Mouse (Mus musculus) cerebellum, adult 8-10 months (tissue): Measurements from ENCODE around the gene 3110070M22Rik.
"Not testable (repeated sequence)": the region's sequence is repeated elsewhere in the genome, so short reads cannot be mapped to it uniquely, and the experiment has no call there.

Source experiments
- DNase-seq: peaks from one replicate; pipeline ENCODE4 v3.0.0; 2022

The 3110070M22Rik gene

DNA sequence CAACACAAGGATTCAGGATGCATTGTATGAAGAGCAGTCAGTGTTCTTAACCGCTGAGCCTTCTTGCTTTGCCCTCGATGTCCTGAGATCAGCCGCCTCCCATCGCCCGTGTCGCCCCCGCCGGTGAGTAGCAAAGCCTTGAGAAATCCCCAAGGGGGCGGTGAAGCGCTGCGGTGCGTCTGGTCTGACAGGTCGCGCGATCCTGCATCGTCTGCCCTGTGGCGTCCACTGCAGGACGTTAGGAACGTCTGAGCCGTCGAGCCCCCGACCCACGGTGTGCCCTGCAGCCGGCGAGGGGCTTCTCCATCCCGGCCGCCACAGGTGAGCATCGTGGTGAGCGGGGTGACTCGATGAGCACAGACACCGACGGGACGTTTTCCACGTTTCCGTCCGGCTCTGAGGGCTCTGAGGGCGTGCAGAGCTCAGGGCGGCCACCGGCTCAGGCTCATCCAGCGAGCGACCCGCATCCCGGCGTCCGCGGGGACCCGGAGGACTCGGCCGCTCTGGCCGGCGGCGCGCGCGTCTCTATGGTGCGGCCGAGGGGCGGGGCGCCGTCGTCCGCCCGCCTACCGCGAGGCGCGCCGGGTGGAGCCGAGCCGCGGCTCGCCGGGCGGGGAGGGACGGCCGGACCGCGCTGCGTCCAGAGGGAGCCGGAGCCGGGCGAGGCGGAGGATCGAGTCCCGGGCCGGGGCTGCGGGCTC is at the start of gene 3110070M22Rik, which contains the start of gene Tmem267:
3110070M22Rik (minus strand) TSS at position 504 of the 701 bp plus-strand sequence.
Tmem267 (plus strand) TSS at position 160 of the 701 bp plus-strand sequence.
- DNase-seq = peak; percentile 86

GRCm38 (mm10) chr13:119494938-119495337 is 6.8 kb upstream of the 3110070M22Rik start:
- not testable (repeated sequence) for DNase-seq

GRCm38 (mm10) chr13:119492083-119492482 is 3.9 kb upstream of the 3110070M22Rik start:
- DNase-seq = not testable (repeated sequence)

GRCm38 (mm10) chr13:119487354-119487753 is 829 bp downstream of the 3110070M22Rik start:
- DNase-seq = no peak

DNA sequence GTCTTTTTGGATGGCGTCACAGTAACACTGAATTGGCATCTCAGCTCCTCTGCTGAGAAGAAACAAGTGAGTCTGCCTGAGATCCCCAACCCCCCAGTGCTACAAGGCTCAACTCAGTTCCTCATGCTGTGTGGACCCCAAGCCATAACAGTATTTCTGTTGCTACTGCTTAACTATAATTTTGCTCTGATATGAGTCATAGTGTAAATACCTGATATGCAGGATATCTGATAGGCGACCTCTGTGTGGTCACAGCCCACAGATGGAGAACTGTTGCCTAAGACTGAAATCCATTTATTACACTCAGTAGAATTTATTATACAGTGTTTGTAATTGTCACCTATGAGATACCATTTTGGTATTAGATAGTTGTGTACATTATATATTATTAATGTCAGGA is 10.4 kb downstream of the 3110070M22Rik start:
- no peak for DNase-seq

DNA sequence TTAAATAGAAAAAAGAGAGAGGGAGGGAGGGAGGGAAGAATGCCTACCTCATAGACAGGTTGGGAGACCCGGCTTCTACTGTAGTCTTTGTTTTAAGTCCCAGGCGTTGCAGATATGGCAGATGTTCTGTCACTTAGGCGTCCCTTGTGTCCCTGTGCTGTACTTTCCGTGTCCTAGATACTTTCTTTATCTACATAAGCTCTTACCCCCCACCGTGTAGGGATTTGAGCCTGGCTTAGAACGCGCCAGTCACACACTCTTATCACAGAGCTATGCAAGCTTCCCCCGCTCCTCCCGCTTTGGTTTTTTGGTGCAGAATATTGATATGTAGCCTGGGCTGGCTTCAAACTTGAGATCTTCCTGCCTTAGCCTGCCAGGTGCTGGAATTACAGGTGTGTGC is 11.6 kb downstream of the 3110070M22Rik start:
- no peak for DNase-seq

GRCm38 (mm10) chr13:119462596-119463560 is 25.3 kb downstream of the 3110070M22Rik start, which contains the start of gene 4833420G17Rik:
4833420G17Rik (plus strand) TSS chr13:119462768.
- DNase-seq = peak; percentile 81

DNA sequence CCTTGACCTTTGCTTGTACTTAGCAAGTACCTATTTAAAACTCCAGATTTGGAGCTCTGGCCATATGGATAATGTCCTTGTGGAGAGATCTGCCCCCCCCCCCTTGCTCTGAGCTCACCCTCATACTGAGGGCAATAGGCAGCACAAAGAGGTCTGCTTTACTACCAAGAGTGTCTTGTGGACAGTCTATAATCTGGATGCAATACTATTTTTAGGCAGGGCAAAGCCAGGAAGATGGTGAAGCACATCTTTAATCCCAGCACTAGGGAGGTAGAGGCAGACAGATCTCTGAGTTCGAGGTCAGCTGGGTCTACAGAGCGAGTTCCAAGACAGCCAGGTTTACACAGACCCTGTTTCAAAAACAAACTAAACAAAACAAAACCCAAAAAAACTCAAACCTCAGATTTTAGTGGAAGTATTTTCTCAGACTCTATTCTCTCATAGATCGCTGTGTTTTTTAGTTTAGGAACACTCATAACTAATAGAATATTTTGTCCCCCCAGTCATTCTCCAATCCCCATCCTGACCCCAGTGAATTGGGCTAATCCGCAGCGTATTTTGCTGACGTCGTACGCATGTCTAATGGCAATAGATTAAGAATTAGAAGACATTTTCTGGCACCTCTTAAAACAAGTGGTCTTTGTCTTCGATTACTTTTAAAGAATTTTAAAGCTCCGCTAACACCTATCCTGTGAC is 26.1 kb downstream of the 3110070M22Rik start:
- no peak for DNase-seq

DNA sequence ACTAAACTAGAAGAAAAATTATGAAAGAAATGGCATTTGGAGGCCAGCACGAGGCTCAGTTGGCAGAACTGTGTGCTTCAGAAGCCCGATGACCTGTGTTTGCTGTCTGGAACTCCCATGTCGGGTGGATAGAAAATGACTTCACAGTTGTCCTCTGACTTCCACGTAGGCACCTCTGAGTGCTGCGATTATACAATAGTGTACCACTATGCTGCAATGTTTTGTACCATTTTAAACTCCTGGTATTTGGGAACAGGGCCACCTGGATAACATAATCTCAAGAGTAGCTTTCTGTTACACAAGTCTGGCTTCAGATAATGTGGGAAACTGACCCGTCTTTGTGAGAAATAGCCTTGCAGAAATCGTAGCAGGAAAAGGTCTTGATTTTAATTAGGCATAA is 31.8 kb downstream of the 3110070M22Rik start:
- DNase-seq = no peak

GRCm38 (mm10) chr13:119455082-119455481 is 33.1 kb downstream of the 3110070M22Rik start:
- no peak for DNase-seq

- no peak for DNase-seq
Measured at GRCm38 (mm10) chr13:119453563-119453962, 34.6 kb downstream of the 3110070M22Rik start.

DNA sequence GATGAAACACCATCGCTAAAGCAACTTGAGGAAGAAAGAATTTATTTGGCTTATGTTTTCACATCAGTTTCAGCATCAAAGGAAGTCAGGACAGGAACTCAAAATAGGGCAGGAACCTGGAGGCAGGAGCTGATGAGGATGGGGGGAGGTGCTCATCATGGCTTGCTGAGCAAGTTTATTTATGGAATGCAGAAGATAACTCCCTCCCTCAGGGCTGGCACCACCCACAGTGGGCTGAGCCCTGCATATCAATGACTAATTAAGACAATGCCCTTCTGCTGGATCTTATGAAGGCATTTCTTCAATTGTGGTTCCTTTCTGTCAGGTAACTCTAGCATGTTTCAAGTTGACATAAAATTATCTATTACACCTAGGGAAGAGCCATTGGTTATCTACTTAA is 45.9 kb downstream of the 3110070M22Rik start:
- DNase-seq = no peak
